Mouse (Mus musculus) urinary bladder, postnatal 36 days (tissue): ENCODE results near the gene Dhrs3.
A peak's percentile ranks its signal among the peaks of the same experiment; 100 is the strongest.

Source experiments
- DNase-seq, 2 experiments: peaks; one replicate each; pipeline ENCODE4 v3.0.0; 2022; ENCODE audit warnings: low spot score in 2 of 2, mixed read lengths in 1 of 2

The Dhrs3 gene

GRCm38 (mm10) chr4:144972948-144973720 is 80.5 kb downstream of the Dhrs3 start:
- DNase-seq: peak in 1 of 2 experiments; percentile 45

- DNase-seq: no peak
These were observed 81.8 kb downstream of the Dhrs3 start for GRCm38 (mm10) chr4:144974458-144974857.

GRCm38 (mm10) chr4:144975505-144975904 is 82.9 kb downstream of the Dhrs3 start:
- DNase-seq: no peak

GRCm38 (mm10) chr4:144977057-144977456 is 84.4 kb downstream of the Dhrs3 start:
- no peak for DNase-seq
